Mouse (Mus musculus): Measurements from ENCODE around the gene Rpl32.

Gene Rpl32

GRCm38 (mm10) chr6:115814104-115814503 lies 5.6 kb upstream of the Rpl32 start:
- DNase-seq = peak; percentile 62

GRCm38 (mm10) chr6:115811606-115812005 lies 3.1 kb upstream of the Rpl32 start:
- no peak for DNase-seq

GRCm38 (mm10) chr6:115808196-115808487 lies 405 bp downstream of the Rpl32 start:
- no peak for DNase-seq

GRCm38 (mm10) chr6:115807464-115808195 lies 917 bp downstream of the Rpl32 start:
- no peak for DNase-seq

- DNase-seq = no peak
Observed at GRCm38 (mm10) chr6:115804432-115805192, 3.9 kb downstream of the Rpl32 start.

GRCm38 (mm10) chr6:115803541-115804382 lies 4.8 kb downstream of the Rpl32 start:
- DNase-seq = peak; percentile 75

GRCm38 (mm10) chr6:115801811-115802210 lies 6.7 kb downstream of the Rpl32 start:
- DNase-seq = no peak

GRCm38 (mm10) chr6:115792691-115793215 lies 15.8 kb downstream of the Rpl32 start:
- DNase-seq = no peak

GRCm38 (mm10) chr6:115791842-115792686 lies 16.5 kb downstream of the Rpl32 start:
- DNase-seq = no peak

- DNase-seq = no peak
Observed at GRCm38 (mm10) chr6:115791016-115791415, 17.5 kb downstream of the Rpl32 start.

GRCm38 (mm10) chr6:115782781-115783180 lies 25.8 kb downstream of the Rpl32 start:
- DNase-seq = no peak

GRCm38 (mm10) chr6:115776363-115776762 lies 32.2 kb downstream of the Rpl32 start:
- DNase-seq = no peak

- no peak for DNase-seq
Observed at GRCm38 (mm10) chr6:115775838-115776237, 32.7 kb downstream of the Rpl32 start.

- DNase-seq = peak; percentile 78
Observed at GRCm38 (mm10) chr6:115774501-115774921, 34.0 kb downstream of the Rpl32 start, which contains the start of gene Cand2. Gene Cand2, plus strand, starts transcription at chr6:115774538.

- DNase-seq = peak; percentile 20
Observed at GRCm38 (mm10) chr6:115773966-115774413, 34.6 kb downstream of the Rpl32 start.

- no peak for DNase-seq
Observed at GRCm38 (mm10) chr6:115772604-115773003, 35.9 kb downstream of the Rpl32 start.

GRCm38 (mm10) chr6:115772201-115772600 lies 36.3 kb downstream of the Rpl32 start:
- DNase-seq = no peak

- DNase-seq = no peak
Observed at GRCm38 (mm10) chr6:115770852-115771251, 37.7 kb downstream of the Rpl32 start.

- no peak for DNase-seq
Observed at GRCm38 (mm10) chr6:115770059-115770670, 38.4 kb downstream of the Rpl32 start.

- DNase-seq = no peak
Observed at GRCm38 (mm10) chr6:115768207-115768606, 40.3 kb downstream of the Rpl32 start.

GRCm38 (mm10) chr6:115767357-115767756 lies 41.2 kb downstream of the Rpl32 start:
- DNase-seq = no peak

- DNase-seq = peak; percentile 51
Observed at GRCm38 (mm10) chr6:115764179-115764578, 44.4 kb downstream of the Rpl32 start.
